ENCODE assay signal across 24 mouse cellular contexts in genomic region chr2:44334006-44334405, GRCm38 (mm10).
DNase-seq lines count a peak whose midpoint lies in the region; ATAC-seq and TF ChIP-seq lines count a peak whose summit lies in the region.
"Had no signal": no experiment of that assay in that cellular context is flagged by ENCODE, and none has a peak within 500 bp of the region (broad histone marks: within the 10 kb centered on the region; RNA-seq: fewer than 3 reads in every experiment).

No protein-coding gene starts in this region.

- no peak overlapping the region for H3K9ac ChIP-seq in lung, embryonic 16.5 days (ENCODE audit: low read length)
- no peak overlapping the region for H3K9ac ChIP-seq in hindbrain, postnatal 0 days (replicated peaks; ENCODE audit: low read length)
- H3K9ac ChIP-seq: embryonic facial prominence, embryonic 15.5 days; hindbrain, embryonic 14.5 days; intestine, embryonic 15.5 days; limb, embryonic 13.5 days; liver, embryonic 13.5 days; lung, embryonic 14.5 days; midbrain, embryonic 13.5 days; neural tube, embryonic 13.5 days; stomach, embryonic 15.5 days had no signal

- no peak overlapping the region for H3K4me2 ChIP-seq in lung, embryonic 16.5 days (ENCODE audit: low read depth, low read length)
- H3K4me2 ChIP-seq in hindbrain, postnatal 0 days (ENCODE audit: low read depth, low read length) = no peak overlapping the region
- H3K4me2 ChIP-seq: embryonic facial prominence, embryonic 15.5 days; hindbrain, embryonic 14.5 days; intestine, embryonic 15.5 days; limb, embryonic 13.5 days; liver, embryonic 13.5 days; lung, embryonic 14.5 days; midbrain, embryonic 13.5 days; neural tube, embryonic 13.5 days; stomach, embryonic 15.5 days had no signal

- H3K9me3 ChIP-seq in lung, embryonic 16.5 days (ENCODE audit: control insufficient read depth, low read length) = no peaks in the 10 kb centered on the region
- no peaks in the 10 kb centered on the region for H3K9me3 ChIP-seq in hindbrain, postnatal 0 days (ENCODE audit: low read length)
- H3K9me3 ChIP-seq: embryonic facial prominence, embryonic 15.5 days; intestine, embryonic 15.5 days; limb, embryonic 13.5 days; liver, embryonic 13.5 days; midbrain, embryonic 13.5 days; neural tube, embryonic 13.5 days; stomach, embryonic 15.5 days had no signal

- WGBS in lung, embryonic 16.5 days = 71% methylated on average over 3 of the region's 3 CpGs
- 89% methylated on average over 3 of the region's 3 CpGs for WGBS in hindbrain, postnatal 0 days

- no peak for TF ChIP-seq CTCF in hindbrain, postnatal 0 days (IDR thresholded peaks at IDR 0.05; ENCODE audit: low read depth)

- H3K4me1 ChIP-seq in lung, embryonic 16.5 days (replicated peaks; ENCODE audit: control insufficient read depth, insufficient read depth, low read length) = no peaks in the 10 kb centered on the region; the same call in 1 of the 2 replicates
- H3K4me1 ChIP-seq in hindbrain, postnatal 0 days (ENCODE audit: insufficient read depth, low read length) = no peaks in the 10 kb centered on the region
- H3K4me1 ChIP-seq: embryonic facial prominence, embryonic 15.5 days; intestine, embryonic 15.5 days; liver, embryonic 13.5 days; midbrain, embryonic 13.5 days; neural tube, embryonic 13.5 days; stomach, embryonic 15.5 days had no signal

- ATAC-seq in lung, embryonic 16.5 days (ENCODE audit: low read depth) = peak; percentile 45; the same call in 1 of the 2 replicates
- ATAC-seq in hematopoietic stem cell, adult 5-6 weeks (replicated peaks in 1 of 2; ENCODE audit: insufficient read depth in 1 of 2, low FRiP score in 2 of 2, low TSS enrichment in 1 of 2, low read depth in 1 of 2, poor library complexity in 2 of 2, severe bottlenecking in 2 of 2) = peak; percentile 97 to 100
- no peak for ATAC-seq in hindbrain, postnatal 0 days
- ATAC-seq: intestine, embryonic 15.5 days; midbrain, embryonic 13.5 days had no signal

- H3K36me3 ChIP-seq in lung, embryonic 16.5 days (ENCODE audit: control insufficient read depth, insufficient read depth, low read length) = no peaks in the 10 kb centered on the region
- no peaks in the 10 kb centered on the region for H3K36me3 ChIP-seq in hindbrain, postnatal 0 days (ENCODE audit: insufficient read depth, low read length)
- H3K36me3 ChIP-seq: embryonic facial prominence, embryonic 15.5 days; intestine, embryonic 15.5 days; limb, embryonic 13.5 days; liver, embryonic 13.5 days; midbrain, embryonic 13.5 days; neural tube, embryonic 13.5 days; stomach, embryonic 15.5 days had no signal

- DNase-seq in heart, adult 18-20 months = peak; percentile 5 to 9
- DNase-seq in heart, postnatal 25 days (ENCODE audit: low spot score) = no peak
- DNase-seq in lung, postnatal 25 days (ENCODE audit: low spot score) = no peak
- no peak for DNase-seq in left cerebral cortex, postnatal 4 days
- DNase-seq in hindbrain, postnatal 0 days (ENCODE audit: low spot score) = no peak
- DNase-seq: adrenal gland, postnatal 14 days; B cell, adult 2 months; cerebellum, adult 11 months; gastrocnemius, postnatal 10 days; liver, embryonic 13.5 days; right cerebral cortex, postnatal 14 days; thymus, adult 18-20 months; thymus, postnatal 4 days had no signal

- H3K27me3 ChIP-seq in lung, embryonic 16.5 days (ENCODE audit: control insufficient read depth, insufficient read depth, low read depth, low read length) = no peaks in the 10 kb centered on the region
- H3K27me3 ChIP-seq in hindbrain, postnatal 0 days (ENCODE audit: insufficient read depth, low read length) = no peaks in the 10 kb centered on the region
- H3K27me3 ChIP-seq: embryonic facial prominence, embryonic 15.5 days; intestine, embryonic 15.5 days; limb, embryonic 13.5 days; liver, embryonic 13.5 days; midbrain, embryonic 13.5 days; neural tube, embryonic 13.5 days; stomach, embryonic 15.5 days had no signal

- intact Hi-C loops in heart, postnatal 25 days (cut with DNase I) = no loop called here
- intact Hi-C loops in left cerebral cortex, postnatal 4 days (cut with DNase I) = no loop called here

- H3K4me3 ChIP-seq in lung, embryonic 16.5 days (ENCODE audit: low read length) = no peak overlapping the region
- no peak overlapping the region for H3K4me3 ChIP-seq in hindbrain, postnatal 0 days (ENCODE audit: low read length)
- H3K4me3 ChIP-seq: embryonic facial prominence, embryonic 15.5 days; intestine, embryonic 15.5 days; limb, embryonic 13.5 days; liver, embryonic 13.5 days; midbrain, embryonic 13.5 days; neural tube, embryonic 13.5 days; stomach, embryonic 15.5 days had no signal

- no peak overlapping the region for H3K27ac ChIP-seq in lung, embryonic 16.5 days (ENCODE audit: low read length)
- no peak overlapping the region for H3K27ac ChIP-seq in hindbrain, postnatal 0 days
- H3K27ac ChIP-seq: embryonic facial prominence, embryonic 15.5 days; hindbrain, embryonic 14.5 days; intestine, embryonic 15.5 days; limb, embryonic 13.5 days; liver, embryonic 13.5 days; macrophage; midbrain, embryonic 13.5 days; neural tube, embryonic 13.5 days; stomach, embryonic 15.5 days had no signal

Comparison
In these comparisons a context has a peak if more than half of its experiments do, and no peak if none do; other contexts are left out.
1. DNase-seq: peak in heart, adult 18-20 months (2 of 2); none in heart, postnatal 25 days (single experiment), lung, postnatal 25 days (single experiment), left cerebral cortex, postnatal 4 days (single experiment) and hindbrain, postnatal 0 days (single experiment).